ENCODE assay signal across 21 mouse cellular contexts in genomic region chrX:99656988-99657387, GRCm38 (mm10).
DNase-seq lines count a peak whose midpoint lies in the region; ATAC-seq and TF ChIP-seq lines count a peak whose summit lies in the region.
"Had no signal": no experiment of that assay in that cellular context is flagged by ENCODE, and none has a peak within 500 bp of the region (broad histone marks: within the 10 kb centered on the region; RNA-seq: fewer than 3 reads in every experiment).

No protein-coding gene starts in this region.

- H3K9me3 ChIP-seq in forebrain, embryonic 11.5 days (ENCODE audit: control insufficient read depth, low read length): no peaks in the 10 kb centered on the region
- H3K9me3 ChIP-seq in forebrain, embryonic 14.5 days (replicated peaks; ENCODE audit: control insufficient read depth, low read length): no peaks in the 10 kb centered on the region
- H3K9me3 ChIP-seq in midbrain, embryonic 11.5 days (ENCODE audit: control insufficient read depth, low read length): no peaks in the 10 kb centered on the region
- no peaks in the 10 kb centered on the region for H3K9me3 ChIP-seq in midbrain, embryonic 15.5 days
- H3K9me3 ChIP-seq in embryonic facial prominence, embryonic 15.5 days (replicated peaks): no peaks in the 10 kb centered on the region
- H3K9me3 ChIP-seq in midbrain, embryonic 16.5 days (replicated peaks; ENCODE audit: control insufficient read depth, low read length, poor library complexity, severe bottlenecking): no peaks in the 10 kb centered on the region
- H3K9me3 ChIP-seq: embryonic facial prominence, embryonic 12.5 days; hindbrain, embryonic 13.5 days; intestine, embryonic 15.5 days had no signal

- no peak for DNase-seq in forebrain, embryonic 11.5 days (ENCODE audit: low spot score)
- DNase-seq in forebrain, embryonic 14.5 days (ENCODE audit: low spot score): no peak
- no peak for DNase-seq in midbrain, embryonic 11.5 days (ENCODE audit: low spot score, missing footprints)
- no peak for DNase-seq in cerebellum, adult 2 months
- DNase-seq: adrenal gland, postnatal 10 days; cerebellum, adult 11 months; cerebellum, adult 9-11 months; cerebellum, postnatal 36 days; embryo, embryonic 11 days; forebrain, postnatal 0 days; gastrocnemius, postnatal 14 days; heart, adult 2 months; kidney, adult 18-20 months had no signal

- H3K9ac ChIP-seq in forebrain, embryonic 11.5 days (ENCODE audit: low read length): no peak overlapping the region
- H3K9ac ChIP-seq in forebrain, embryonic 14.5 days (ENCODE audit: low read length): no peak overlapping the region
- H3K9ac ChIP-seq in midbrain, embryonic 11.5 days (ENCODE audit: low read length): no peak overlapping the region
- no peak overlapping the region for H3K9ac ChIP-seq in midbrain, embryonic 15.5 days
- H3K9ac ChIP-seq in embryonic facial prominence, embryonic 15.5 days: no peak overlapping the region
- no peak overlapping the region for H3K9ac ChIP-seq in midbrain, embryonic 16.5 days (ENCODE audit: low read depth, low read length)
- H3K9ac ChIP-seq: embryonic facial prominence, embryonic 12.5 days; forebrain, postnatal 0 days; hindbrain, embryonic 13.5 days; intestine, embryonic 15.5 days had no signal

- peaks cover 21% of the 10 kb centered on the region for H3K27me3 ChIP-seq in forebrain, embryonic 11.5 days (ENCODE audit: control insufficient read depth, insufficient read depth, low read length)
- no peaks in the 10 kb centered on the region for H3K27me3 ChIP-seq in forebrain, embryonic 14.5 days (replicated peaks; ENCODE audit: control insufficient read depth, insufficient read depth, low read length)
- peaks cover 14% of the 10 kb centered on the region for H3K27me3 ChIP-seq in midbrain, embryonic 11.5 days (ENCODE audit: control insufficient read depth, insufficient read depth, low read length)
- peaks cover 15% of the 10 kb centered on the region for H3K27me3 ChIP-seq in midbrain, embryonic 15.5 days (replicated peaks)
- peaks cover 22% of the 10 kb centered on the region for H3K27me3 ChIP-seq in embryonic facial prominence, embryonic 15.5 days
- peaks cover 12% of the 10 kb centered on the region for H3K27me3 ChIP-seq in midbrain, embryonic 16.5 days (ENCODE audit: control insufficient read depth, insufficient read depth, low read depth, low read length)
- H3K27me3 ChIP-seq in cerebellum, adult 2 months (ENCODE audit: control insufficient read depth, insufficient read depth, low read length): no peaks in the 10 kb centered on the region
- H3K27me3 ChIP-seq: CH12.LX had no signal

- 0 out of 2 replicates have a peak, but pooled peaks have one; percentile 36 for ATAC-seq in forebrain, embryonic 11.5 days (replicated peaks; ENCODE audit: low FRiP score)
- ATAC-seq in forebrain, embryonic 14.5 days: no peak
- peak; percentile 58; the same call in 1 of the 2 replicates for ATAC-seq in midbrain, embryonic 11.5 days (ENCODE audit: low FRiP score)
- no peak for ATAC-seq in midbrain, embryonic 15.5 days (replicated peaks)
- ATAC-seq in embryonic facial prominence, embryonic 15.5 days (ENCODE audit: insufficient number of reproducible peaks, low FRiP score, low TSS enrichment, low read depth): 0 out of 2 replicates have a peak, but pooled peaks have one; percentile 26
- ATAC-seq in midbrain, embryonic 16.5 days: 0 out of 2 replicates have a peak, but pooled peaks have one; percentile 58
- ATAC-seq: forebrain, postnatal 0 days; intestine, embryonic 15.5 days had no signal

- WGBS in forebrain, embryonic 11.5 days: 57% methylated on average over 6 of the region's 6 CpGs
- WGBS in forebrain, embryonic 14.5 days: 58% methylated on average over 6 of the region's 6 CpGs
- WGBS in midbrain, embryonic 11.5 days: 41% methylated on average over 6 of the region's 6 CpGs
- 51% methylated on average over 6 of the region's 6 CpGs for WGBS in midbrain, embryonic 15.5 days
- 64% methylated on average over 6 of the region's 6 CpGs for WGBS in embryonic facial prominence, embryonic 15.5 days
- WGBS in midbrain, embryonic 16.5 days: 51% methylated on average over 6 of the region's 6 CpGs
- 76% methylated on average over 6 of the region's 6 CpGs for WGBS in cerebellum, adult 2 months

- no peaks in the 10 kb centered on the region for H3K36me3 ChIP-seq in forebrain, embryonic 11.5 days (ENCODE audit: control insufficient read depth, insufficient read depth, low read length)
- H3K36me3 ChIP-seq in forebrain, embryonic 14.5 days (ENCODE audit: control insufficient read depth, insufficient read depth, low read length): no peaks in the 10 kb centered on the region
- no peaks in the 10 kb centered on the region for H3K36me3 ChIP-seq in midbrain, embryonic 11.5 days (ENCODE audit: control insufficient read depth, insufficient read depth, low read length)
- no peaks in the 10 kb centered on the region for H3K36me3 ChIP-seq in midbrain, embryonic 15.5 days (replicated peaks)
- no peaks in the 10 kb centered on the region for H3K36me3 ChIP-seq in embryonic facial prominence, embryonic 15.5 days
- H3K36me3 ChIP-seq in midbrain, embryonic 16.5 days (ENCODE audit: control insufficient read depth, insufficient read depth, low read length): no peaks in the 10 kb centered on the region
- H3K36me3 ChIP-seq: embryonic facial prominence, embryonic 12.5 days; hindbrain, embryonic 13.5 days; intestine, embryonic 15.5 days had no signal

- no peak for TF ChIP-seq CTCF in cerebellum, adult 2 months (IDR thresholded peaks at IDR 0.05; ENCODE audit: borderline replicate concordance, insufficient read depth, low read depth, low read length)

- H3K4me3 ChIP-seq in forebrain, embryonic 11.5 days (ENCODE audit: low read depth, low read length): no peak overlapping the region
- no peak overlapping the region for H3K4me3 ChIP-seq in forebrain, embryonic 14.5 days (ENCODE audit: low read depth, low read length)
- H3K4me3 ChIP-seq in midbrain, embryonic 11.5 days (ENCODE audit: low read depth, low read length): no peak overlapping the region
- no peak overlapping the region for H3K4me3 ChIP-seq in midbrain, embryonic 15.5 days
- H3K4me3 ChIP-seq in embryonic facial prominence, embryonic 15.5 days (replicated peaks): no peak overlapping the region
- H3K4me3 ChIP-seq in midbrain, embryonic 16.5 days (ENCODE audit: low read depth, low read length): no peak overlapping the region
- no peak overlapping the region for H3K4me3 ChIP-seq in cerebellum, adult 2 months (replicated peaks; ENCODE audit: insufficient read depth, low read depth, low read length)
- H3K4me3 ChIP-seq: embryonic facial prominence, embryonic 12.5 days; heart, adult 2 months; hindbrain, embryonic 13.5 days; intestine, embryonic 15.5 days had no signal

- H3K4me2 ChIP-seq in forebrain, embryonic 11.5 days (ENCODE audit: low read depth, low read length, severe bottlenecking): no peak overlapping the region
- no peak overlapping the region for H3K4me2 ChIP-seq in forebrain, embryonic 14.5 days (ENCODE audit: low read length)
- no peak overlapping the region for H3K4me2 ChIP-seq in midbrain, embryonic 11.5 days
- no peak overlapping the region for H3K4me2 ChIP-seq in midbrain, embryonic 15.5 days
- H3K4me2 ChIP-seq in embryonic facial prominence, embryonic 15.5 days (replicated peaks): no peak overlapping the region
- no peak overlapping the region for H3K4me2 ChIP-seq in midbrain, embryonic 16.5 days (ENCODE audit: low read length)
- H3K4me2 ChIP-seq: embryonic facial prominence, embryonic 12.5 days; heart, embryonic 11.5 days; hindbrain, embryonic 13.5 days; intestine, embryonic 15.5 days had no signal

- TF ChIP-seq POLR2A in cerebellum, adult 2 months (IDR thresholded peaks at IDR 0.05; ENCODE audit: borderline replicate concordance, insufficient read depth, low read length): no peak

- no peaks in the 10 kb centered on the region for H3K4me1 ChIP-seq in forebrain, embryonic 11.5 days (replicated peaks; ENCODE audit: control insufficient read depth, insufficient read depth, low read length)
- no peaks in the 10 kb centered on the region for H3K4me1 ChIP-seq in forebrain, embryonic 14.5 days (ENCODE audit: control insufficient read depth, insufficient read depth, low read length)
- H3K4me1 ChIP-seq in midbrain, embryonic 11.5 days (ENCODE audit: control insufficient read depth, insufficient read depth, low read length): peaks cover 4% of the 10 kb centered on the region; the same call in 1 of the 2 replicates
- H3K4me1 ChIP-seq in midbrain, embryonic 15.5 days: no peaks in the 10 kb centered on the region
- H3K4me1 ChIP-seq in embryonic facial prominence, embryonic 15.5 days: peaks cover 6% of the 10 kb centered on the region; the same call in 1 of the 2 replicates
- no peaks in the 10 kb centered on the region for H3K4me1 ChIP-seq in midbrain, embryonic 16.5 days (ENCODE audit: control insufficient read depth, insufficient read depth, low read length)
- H3K4me1 ChIP-seq in cerebellum, adult 2 months (ENCODE audit: control insufficient read depth, insufficient read depth, low read length): no peaks in the 10 kb centered on the region
- H3K4me1 ChIP-seq: hindbrain, embryonic 13.5 days; intestine, embryonic 15.5 days had no signal

- H3K27ac ChIP-seq in forebrain, embryonic 11.5 days (ENCODE audit: low read depth, low read length): no peak overlapping the region
- no peak overlapping the region for H3K27ac ChIP-seq in forebrain, embryonic 14.5 days (ENCODE audit: low read depth, low read length)
- H3K27ac ChIP-seq in midbrain, embryonic 11.5 days (ENCODE audit: low read depth, low read length): no peak overlapping the region
- H3K27ac ChIP-seq in midbrain, embryonic 15.5 days: no peak overlapping the region
- H3K27ac ChIP-seq in embryonic facial prominence, embryonic 15.5 days (replicated peaks): no peak overlapping the region
- H3K27ac ChIP-seq in midbrain, embryonic 16.5 days (ENCODE audit: low read length): no peak overlapping the region
- H3K27ac ChIP-seq in cerebellum, adult 2 months (ENCODE audit: insufficient read depth, low read length): no peak overlapping the region
- H3K27ac ChIP-seq: embryonic facial prominence, embryonic 12.5 days; heart, adult 2 months; hindbrain, embryonic 13.5 days; intestine, embryonic 15.5 days had no signal

Comparison
In these comparisons a context has a peak if more than half of its experiments do, and no peak if none do; other contexts are left out.
1. ATAC-seq: peak in forebrain, embryonic 11.5 days (single experiment), midbrain, embryonic 11.5 days (single experiment), embryonic facial prominence, embryonic 15.5 days (single experiment) and midbrain, embryonic 16.5 days (single experiment); none in forebrain, embryonic 14.5 days (single experiment) and midbrain, embryonic 15.5 days (single experiment).